Mouse (Mus musculus) heart, embryonic 13.5 days (tissue): Measurements from ENCODE around the gene Olfr373. TPM values are rescaled to one million over a fixed set of nuclear protein-coding genes. Genes with fewer than 3 reads are reported as not detected.
"Not testable (repeated sequence)": the region's sequence is repeated elsewhere in the genome, so short reads cannot be mapped to it uniquely, and the experiment has no call there.

Experiments
- ATAC-seq: fragments of 200-750 bp; cut with Nextera tagmentation; 2 replicates; pipeline ENCODE4 v1.8.0; 2017; ENCODE audit warnings: moderate TSS enrichment; ENCODE audit not compliant: insufficient number of reproducible peaks, low FRiP score, low TSS enrichment; ENCODE audit errors: extremely low read depth
- H3K27ac ChIP-seq: fragments of 300-500 bp; sonication (generic); replicated peaks from 2 replicates; pipeline ENCODE4 v1.5.1; 2015; ENCODE audit warnings: moderate library complexity, mild to moderate bottlenecking, inconsistent platforms
- H3K27me3 ChIP-seq: fragments of 300-500 bp; sonication (generic); replicated peaks from 2 replicates; pipeline ENCODE4 v1.6.1; 2015; ENCODE audit warnings: mild to moderate bottlenecking, inconsistent platforms
- H3K36me3 ChIP-seq: fragments of 300-500 bp; sonication (generic); 2 replicates; pipeline ENCODE4 v1.6.1; 2015; ENCODE audit warnings: mild to moderate bottlenecking, inconsistent platforms
- H3K4me1 ChIP-seq: fragments of 300-500 bp; sonication (generic); 2 replicates; pipeline ENCODE4 v1.6.1; 2015; ENCODE audit warnings: inconsistent platforms
- H3K4me2 ChIP-seq: fragments of 300-500 bp; sonication (generic); 2 replicates; pipeline ENCODE4 v1.6.1; 2015; ENCODE audit warnings: inconsistent platforms, mild to moderate bottlenecking, moderate library complexity
- H3K4me3 ChIP-seq: fragments of 300-500 bp; sonication (generic); 2 replicates; pipeline ENCODE4 v1.5.1; 2015; ENCODE audit warnings: moderate library complexity, mild to moderate bottlenecking, inconsistent platforms
- H3K9ac ChIP-seq: fragments of 300-500 bp; sonication (generic); 2 replicates; pipeline ENCODE4 v1.6.1; 2015; ENCODE audit warnings: inconsistent platforms, mild to moderate bottlenecking, moderate library complexity
- H3K9me3 ChIP-seq: fragments of 300-500 bp; sonication (generic); 2 replicates; pipeline ENCODE4 v1.6.1; 2016; ENCODE audit warnings: inconsistent platforms
- WGBS: fragments of 180-500 bp; shearing (Covaris S2); methylation state at CpG from one replicate; pipeline ENCODE4 v1.1.7; 2015; ENCODE audit warnings: mixed read lengths; 5-methylcytosine and 5-hydroxymethylcytosine counted together
- polyA plus RNA-seq: library from polyadenylated mRNA; unstranded; fragments of >200 nt; fragmentation: Nextera tagmentation; extraction: Ambion mirVana; gene quantifications from 2 replicates; pipeline ENCODE4 v1.2.1, GENCODE M21; 2015

Gene Olfr373
- polyA plus RNA-seq: not detected in 2 replicates

DNA sequence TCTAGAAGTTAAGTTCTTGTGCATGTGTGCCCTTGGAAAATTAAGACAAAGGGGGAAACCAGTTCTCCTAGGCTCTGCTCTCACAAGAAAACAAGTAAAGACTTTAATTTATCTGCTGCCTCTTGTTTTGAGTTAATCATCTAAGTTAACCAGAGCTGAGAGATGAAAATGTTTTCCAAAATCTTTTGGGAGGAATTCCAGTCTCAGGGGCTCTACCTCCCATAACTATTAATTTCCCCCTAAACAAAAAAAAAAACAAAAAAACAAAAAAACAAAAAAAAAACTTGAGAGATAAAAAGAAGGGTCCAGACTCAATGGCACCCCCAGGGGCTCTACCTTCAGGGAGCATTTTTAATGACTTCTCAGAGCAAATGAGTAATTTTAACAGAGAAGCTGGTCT, at the start of gene Olfr373:
Gene Olfr373 (plus strand): TSS at position 301 of the 400 bp plus-strand sequence.
- H3K27ac ChIP-seq, H3K9ac ChIP-seq, H3K9me3 ChIP-seq, ATAC-seq, H3K4me1 ChIP-seq, H3K4me3 ChIP-seq, H3K4me2 ChIP-seq, H3K36me3 ChIP-seq, H3K27me3 ChIP-seq: not testable (repeated sequence)

DNA sequence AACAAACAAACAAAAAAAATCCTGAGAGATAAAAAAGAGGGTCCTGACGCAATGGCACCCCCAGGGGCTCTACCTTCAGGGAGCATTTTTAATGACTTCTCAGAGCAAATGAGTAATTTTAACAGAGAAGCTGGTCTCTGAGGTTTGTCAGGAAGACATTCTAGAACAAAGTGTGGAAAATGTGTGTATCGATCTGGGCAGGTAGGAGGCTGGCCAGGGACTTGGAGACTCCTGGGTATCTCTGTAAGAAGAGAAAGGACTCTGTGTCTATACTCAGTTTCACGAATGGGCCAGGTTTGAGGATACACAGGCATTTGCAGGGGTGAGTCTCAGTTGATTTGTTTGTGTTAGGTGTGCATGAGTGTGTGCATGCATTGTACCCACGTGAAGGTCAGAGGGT, 42.1 kb upstream of the Olfr373 start, which contains the start of gene Olfr372:
Gene Olfr372 (plus strand): TSS at position 301 of the 400 bp plus-strand sequence.
- not testable (repeated sequence) for H3K4me3 ChIP-seq, H3K4me2 ChIP-seq, ATAC-seq, H3K36me3 ChIP-seq, H3K4me1 ChIP-seq, H3K27me3 ChIP-seq, H3K9me3 ChIP-seq, H3K9ac ChIP-seq, H3K27ac ChIP-seq
- WGBS: 63% methylated on average over 4 of the region's 4 CpGs

DNA sequence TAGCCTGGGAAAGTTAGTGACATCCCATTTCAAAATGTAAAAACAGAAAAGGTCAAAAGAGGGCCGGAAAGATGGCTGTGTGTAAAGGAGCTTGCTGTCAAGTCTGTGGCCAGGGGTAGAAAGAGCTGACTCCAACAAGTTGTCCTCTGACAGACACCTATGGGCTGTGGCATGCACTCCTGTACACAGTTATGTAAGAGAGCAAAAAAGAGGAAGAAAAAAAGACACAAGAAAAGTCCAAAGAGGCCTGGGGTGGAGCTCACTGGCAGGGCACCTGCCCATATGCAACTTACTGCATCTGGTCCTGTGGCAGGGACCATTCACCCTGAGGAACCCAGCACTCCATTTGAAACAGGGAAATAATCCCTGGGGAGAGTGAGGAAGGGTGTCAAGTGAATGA, 40.5 kb upstream of the Olfr373 start:
- Histone ChIP-seq H3K9ac (no peak overlapping the region), H3K36me3 (no peaks in the 10 kb centered on the region), H3K4me3 (no peak overlapping the region), H3K9me3 (no peaks in the 10 kb centered on the region), H3K27me3 (no peaks in the 10 kb centered on the region), H3K4me2 (no peak overlapping the region), H3K4me1 (no peaks in the 10 kb centered on the region), H3K27ac (no peak overlapping the region)
- no peak for ATAC-seq
- 79% methylated on average over 1 of the region's 1 CpGs for WGBS

DNA sequence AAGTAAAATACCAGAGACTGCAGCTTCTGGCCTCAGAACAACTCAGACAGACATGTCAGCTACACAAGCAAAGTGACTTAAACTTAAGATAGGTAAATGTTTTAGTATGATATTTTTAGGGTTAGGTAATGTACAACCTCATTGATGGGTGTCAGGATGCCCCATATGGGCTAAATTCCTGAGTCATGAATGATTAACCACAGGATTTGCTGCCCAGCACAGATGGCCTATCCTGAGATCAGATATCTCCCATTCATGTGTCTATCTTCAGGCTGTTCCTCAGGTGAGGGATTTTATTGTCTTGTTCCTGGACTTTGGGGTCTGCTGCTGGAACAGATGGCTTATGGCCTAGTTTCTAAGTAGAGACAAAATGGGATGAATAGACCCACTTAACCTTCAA, 28.3 kb upstream of the Olfr373 start:
- not testable (repeated sequence) for H3K4me3 ChIP-seq, H3K27me3 ChIP-seq, H3K4me2 ChIP-seq, H3K4me1 ChIP-seq, H3K9ac ChIP-seq, H3K36me3 ChIP-seq, H3K9me3 ChIP-seq, H3K27ac ChIP-seq, ATAC-seq

DNA sequence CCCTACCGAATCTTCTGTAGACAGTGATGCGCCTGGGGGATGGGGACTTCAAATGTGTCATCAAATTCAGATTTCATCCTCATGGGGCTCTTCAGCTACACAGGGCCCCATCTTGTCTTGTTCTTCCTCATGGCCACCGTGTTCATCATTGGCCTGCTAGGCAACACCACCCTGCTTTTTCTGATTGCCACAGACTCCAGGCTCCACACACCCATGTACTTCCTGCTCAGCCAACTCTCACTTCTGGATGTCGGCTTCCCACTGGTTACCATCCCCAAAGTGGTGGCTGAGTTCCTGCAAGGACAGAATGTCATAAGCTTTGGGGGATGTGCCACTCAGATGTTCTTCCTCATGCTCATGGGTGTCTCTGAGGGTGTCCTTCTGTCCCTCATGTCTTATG, 25.3 kb upstream of the Olfr373 start:
- not testable (repeated sequence) for H3K9me3 ChIP-seq

DNA sequence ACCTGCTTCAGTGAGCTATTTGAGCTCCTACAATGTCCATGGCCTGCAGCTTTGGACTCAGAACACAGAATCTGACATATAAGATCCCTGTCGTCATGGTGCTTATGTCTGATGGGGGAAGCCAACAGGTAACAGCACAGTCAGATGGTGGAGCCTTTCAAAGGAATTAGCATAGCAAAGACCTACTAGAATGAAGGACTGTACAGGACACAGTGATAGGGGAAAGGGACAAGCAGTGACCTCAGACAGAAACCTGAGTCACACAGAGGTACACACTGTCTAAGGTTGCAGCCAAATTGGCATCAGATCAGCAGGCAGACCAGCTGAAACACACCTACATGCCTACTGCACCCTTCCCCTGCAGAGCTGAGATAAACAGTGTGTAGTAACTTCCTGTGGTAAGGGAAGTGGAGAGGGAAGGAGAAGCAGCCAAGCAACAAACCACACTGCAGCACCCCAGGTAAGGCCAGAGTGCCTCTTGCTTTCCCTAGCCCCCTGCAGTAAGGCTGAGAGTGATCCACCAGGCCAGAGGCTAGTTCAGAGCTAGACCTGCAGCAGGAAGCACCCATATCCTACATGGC, 16.1 kb upstream of the Olfr373 start:
- H3K4me3 ChIP-seq, H3K4me2 ChIP-seq, H3K27me3 ChIP-seq, H3K9me3 ChIP-seq, H3K36me3 ChIP-seq, H3K4me1 ChIP-seq, H3K9ac ChIP-seq, ATAC-seq, H3K27ac ChIP-seq: not testable (repeated sequence)
- 85% methylated on average over 1 of the region's 1 CpGs for WGBS

More for the DNA sequence above, 25.3 kb upstream of the Olfr373 start:
- H3K4me3 ChIP-seq, H3K27ac ChIP-seq, H3K9ac ChIP-seq, H3K27me3 ChIP-seq, H3K36me3 ChIP-seq, H3K4me2 ChIP-seq, ATAC-seq, H3K4me1 ChIP-seq: not testable (repeated sequence)
- 76% methylated on average over 3 of the region's 4 CpGs for WGBS

DNA sequence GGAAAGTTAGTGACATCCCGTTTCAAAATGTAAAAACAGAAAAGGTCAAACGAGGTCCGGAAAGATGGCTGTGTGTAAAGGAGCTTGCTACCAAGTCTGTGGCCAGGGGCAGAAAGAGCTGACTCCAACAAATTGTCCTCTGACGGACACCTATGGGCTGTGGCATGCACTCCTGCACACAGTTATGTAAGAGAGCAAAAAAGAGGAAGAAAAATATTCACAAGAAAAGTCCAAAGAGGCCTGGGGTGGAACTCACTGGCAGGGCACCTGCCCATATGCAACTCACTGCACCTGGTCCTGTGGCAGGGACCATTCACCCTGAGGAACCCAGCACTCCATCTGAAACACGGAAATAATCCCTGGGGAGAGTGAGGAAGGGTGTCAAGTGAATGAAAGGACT, 1.8 kb downstream of the Olfr373 start:
- H3K27me3 ChIP-seq: no peaks in the 10 kb centered on the region
- no peak overlapping the region for H3K27ac ChIP-seq
- H3K9me3 ChIP-seq: no peaks in the 10 kb centered on the region
- H3K4me3 ChIP-seq: no peak overlapping the region
- 59% methylated on average over 5 of the region's 5 CpGs for WGBS
- H3K4me2 ChIP-seq: no peak overlapping the region
- no peak overlapping the region for H3K9ac ChIP-seq
- H3K36me3 ChIP-seq: no peaks in the 10 kb centered on the region
- no peaks in the 10 kb centered on the region for H3K4me1 ChIP-seq
- no peak for ATAC-seq

DNA sequence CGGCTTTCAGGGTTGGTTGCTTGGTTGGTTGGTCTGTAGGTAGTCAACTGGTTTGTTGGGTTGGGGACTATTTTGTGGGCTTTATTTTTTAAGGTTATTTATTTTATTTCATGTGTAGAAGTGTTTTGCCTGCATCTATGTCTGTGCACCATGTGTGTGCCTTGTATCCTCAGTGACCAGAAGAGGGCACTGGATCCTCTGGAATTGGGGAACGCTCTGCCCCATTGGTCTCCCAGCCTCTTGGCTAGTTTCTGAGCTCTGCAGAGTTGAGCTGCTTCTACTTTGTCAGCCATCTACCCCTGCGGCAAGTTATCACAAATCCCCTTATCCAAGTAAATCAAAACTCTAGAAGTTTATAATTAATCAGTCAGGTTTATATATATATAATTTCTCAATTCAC, 4.6 kb downstream of the Olfr373 start:
- not testable (repeated sequence) for ATAC-seq, H3K27me3 ChIP-seq, H3K4me3 ChIP-seq, H3K4me1 ChIP-seq, H3K27ac ChIP-seq, H3K4me2 ChIP-seq, H3K9me3 ChIP-seq, H3K9ac ChIP-seq, H3K36me3 ChIP-seq
- WGBS: 81% methylated on average over 3 of the region's 3 CpGs

DNA sequence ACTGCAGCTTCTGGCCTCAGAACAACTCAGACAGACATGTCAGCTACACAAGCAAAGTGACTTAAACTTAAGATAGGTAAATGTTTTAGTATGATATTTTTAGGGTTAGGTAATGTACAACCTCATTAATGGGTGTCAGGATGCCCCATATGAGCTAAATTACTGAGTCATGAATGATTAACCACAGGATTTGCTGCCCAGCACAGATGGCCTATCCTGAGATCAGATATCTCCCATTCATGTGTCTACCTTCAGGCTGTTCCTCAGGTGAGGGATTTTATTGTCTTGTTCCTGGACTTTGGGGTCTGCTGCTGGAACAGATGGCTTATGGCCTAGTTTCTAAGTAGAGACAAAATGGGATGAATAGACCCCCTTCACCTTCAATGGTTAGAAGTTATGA, 13.7 kb downstream of the Olfr373 start:
- not testable (repeated sequence) for H3K36me3 ChIP-seq, ATAC-seq

DNA sequence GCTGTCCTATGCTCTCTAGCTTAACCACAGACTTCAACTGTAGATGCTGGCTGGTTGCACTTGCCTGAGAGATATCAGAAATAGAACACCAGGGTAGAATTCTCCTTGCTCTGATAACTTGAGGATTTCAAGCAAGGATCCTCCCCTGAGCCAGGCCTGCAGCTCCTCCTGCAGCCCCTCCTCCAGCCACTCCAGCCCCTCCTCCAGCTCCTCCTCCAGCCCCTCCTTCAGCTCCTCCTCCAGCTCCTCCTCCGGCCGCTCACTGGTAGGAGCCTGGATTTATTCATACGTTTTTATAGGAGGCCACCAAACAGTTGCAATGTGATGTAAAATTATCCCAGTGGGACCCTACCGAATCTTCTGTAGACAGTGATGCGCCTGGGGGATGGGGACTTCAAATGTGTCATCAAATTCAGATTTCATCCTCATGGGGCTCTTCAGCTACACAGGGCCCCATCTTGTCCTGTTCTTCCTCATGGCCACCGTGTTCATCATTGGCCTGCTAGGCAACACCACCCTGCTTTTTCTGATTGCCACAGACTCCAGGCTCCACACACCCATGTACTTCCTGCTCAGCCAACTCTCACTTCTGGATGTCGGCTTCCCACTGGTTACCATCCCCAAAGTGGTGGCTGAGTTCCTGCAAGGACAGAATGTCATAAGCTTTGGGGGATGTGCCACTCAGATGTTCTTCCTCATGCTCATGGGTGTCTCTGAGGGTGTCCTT, 16.6 kb downstream of the Olfr373 start:
- H3K4me1 ChIP-seq, H3K27ac ChIP-seq, H3K4me3 ChIP-seq, H3K4me2 ChIP-seq, H3K9ac ChIP-seq, ATAC-seq, H3K27me3 ChIP-seq, H3K9me3 ChIP-seq, H3K36me3 ChIP-seq: not testable (repeated sequence)
- 49% methylated on average over 6 of the region's 7 CpGs for WGBS

More for the DNA sequence above, 13.7 kb downstream of the Olfr373 start:
- not testable (repeated sequence) for H3K9me3 ChIP-seq, H3K27ac ChIP-seq, H3K27me3 ChIP-seq, H3K4me2 ChIP-seq, H3K4me1 ChIP-seq, H3K9ac ChIP-seq, H3K4me3 ChIP-seq

DNA sequence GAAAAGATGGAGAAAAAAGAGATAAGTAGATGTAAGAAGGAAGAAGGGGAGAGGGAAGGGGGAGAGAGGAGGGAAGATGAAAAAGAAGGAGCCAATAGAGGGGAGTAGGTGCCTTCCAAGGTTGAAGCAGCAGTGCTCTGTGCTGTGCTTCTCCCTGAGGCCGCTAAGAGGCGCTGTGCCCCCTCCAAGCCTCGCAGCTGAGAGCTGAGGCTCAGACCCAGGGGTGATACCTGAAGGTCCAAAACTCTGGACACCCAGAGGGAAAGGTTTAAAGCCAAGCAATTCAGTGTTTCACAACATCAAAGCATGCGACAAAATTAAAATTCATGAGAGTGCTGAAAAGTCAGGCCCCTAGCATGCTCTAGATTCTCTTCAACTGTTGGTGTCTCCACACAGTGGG, 22.2 kb downstream of the Olfr373 start:
- no peaks in the 10 kb centered on the region for H3K36me3 ChIP-seq
- peaks cover 7% of the 10 kb centered on the region; the same call in 1 of the 2 replicates for H3K9me3 ChIP-seq
- no peaks in the 10 kb centered on the region for H3K4me1 ChIP-seq
- no peak overlapping the region for H3K4me2 ChIP-seq
- H3K27me3 ChIP-seq: no peaks in the 10 kb centered on the region
- no peak for ATAC-seq
- H3K4me3 ChIP-seq: no peak overlapping the region
- H3K9ac ChIP-seq: no peak overlapping the region
- H3K27ac ChIP-seq: no peak overlapping the region
- WGBS: 26% methylated on average over 4 of the region's 4 CpGs

DNA sequence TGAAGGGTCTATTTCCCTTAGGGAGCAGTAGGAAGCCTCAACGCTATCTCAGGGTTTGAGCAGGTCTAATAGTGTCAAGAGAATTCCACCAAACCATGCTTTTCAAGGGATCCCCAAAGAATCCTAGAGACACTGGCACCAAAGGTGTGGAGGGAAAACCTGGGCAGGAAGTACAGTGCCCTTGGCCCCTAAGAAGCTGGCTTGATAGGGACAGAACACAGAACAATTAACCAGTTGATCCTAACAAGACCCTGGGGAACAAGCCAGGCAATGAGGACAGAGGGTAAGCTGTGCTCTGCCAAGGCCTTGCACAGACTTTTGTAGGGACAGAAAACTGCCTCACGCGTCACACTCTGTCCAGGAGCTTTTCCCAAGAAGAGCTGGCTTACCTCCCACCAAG, 23.8 kb downstream of the Olfr373 start, which contains the start of gene Olfr374:
Gene Olfr374 (plus strand): TSS at position 301 of the 400 bp plus-strand sequence.
- H3K36me3 ChIP-seq: no peaks in the 10 kb centered on the region
- H3K4me3 ChIP-seq: no peak within 1 kb of the TSS
- H3K27ac ChIP-seq: no peak within 1 kb of the TSS
- no peaks in the 10 kb centered on the region for H3K27me3 ChIP-seq
- H3K4me1 ChIP-seq: no peaks in the 10 kb centered on the region
- no peak within 1 kb of the TSS for H3K4me2 ChIP-seq
- H3K9ac ChIP-seq: no peak within 1 kb of the TSS
- WGBS: 87% methylated on average over 3 of the region's 3 CpGs
- peaks cover 7% of the 10 kb centered on the region; the same call in 1 of the 2 replicates for H3K9me3 ChIP-seq
- no peak for ATAC-seq
